Mouse (Mus musculus) kidney, postnatal 14 days (tissue): Measurements from ENCODE around the gene Akt2.
"Not testable (repeated sequence)": the region's sequence is repeated elsewhere in the genome, so short reads cannot be mapped to it uniquely, and the experiment has no call there.

Experiments used
- DNase-seq: peaks from one replicate; pipeline ENCODE4 v3.0.0; 2022; ENCODE audit warnings: mixed read lengths

Akt2 gene

GRCm38 (mm10) chr7:27622234-27622633 lies 30.9 kb downstream of the Akt2 start:
- no peak for DNase-seq

DNA sequence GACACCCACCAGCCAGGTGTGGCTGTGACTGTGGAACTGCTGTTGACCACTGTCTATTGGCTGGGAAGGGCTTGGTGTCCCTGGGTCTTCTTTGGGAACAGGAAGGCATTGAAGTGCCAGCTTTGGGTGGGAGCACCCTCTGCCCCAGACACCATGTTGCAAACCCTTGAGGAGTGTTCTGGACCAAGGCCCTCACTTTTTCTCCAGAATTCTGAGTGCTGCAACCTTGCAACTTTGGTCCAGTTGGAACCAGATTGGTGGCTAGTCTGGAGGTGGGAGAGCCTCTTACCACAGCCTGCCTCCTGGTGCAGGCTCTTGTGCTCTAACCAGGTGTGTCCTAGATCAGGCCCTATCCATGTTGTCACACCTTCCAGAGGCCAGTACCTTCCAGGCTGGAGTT lies 33.6 kb downstream of the Akt2 start:
- no peak for DNase-seq

- no peak for DNase-seq
Observed at GRCm38 (mm10) chr7:27627707-27628106, 36.4 kb downstream of the Akt2 start.

GRCm38 (mm10) chr7:27628190-27628589 lies 36.8 kb downstream of the Akt2 start:
- DNase-seq = no peak

DNA sequence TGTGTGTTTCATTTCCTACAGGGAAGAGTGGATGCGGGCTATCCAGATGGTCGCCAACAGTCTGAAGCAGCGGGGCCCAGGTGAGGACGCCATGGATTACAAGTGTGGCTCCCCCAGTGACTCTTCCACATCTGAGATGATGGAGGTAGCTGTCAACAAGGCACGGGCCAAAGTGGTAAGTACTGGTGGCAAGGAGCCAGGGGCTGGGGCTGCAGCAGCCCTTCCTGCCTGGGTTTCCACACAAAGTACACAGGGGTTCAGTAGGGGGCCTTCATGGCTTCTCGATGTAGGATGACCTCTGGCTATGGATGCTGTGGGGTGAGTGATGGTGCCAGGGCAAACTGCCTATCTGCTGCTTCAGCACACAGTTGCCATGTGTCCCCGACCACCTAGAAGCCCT lies 37.5 kb downstream of the Akt2 start:
- not testable (repeated sequence) for DNase-seq

DNA sequence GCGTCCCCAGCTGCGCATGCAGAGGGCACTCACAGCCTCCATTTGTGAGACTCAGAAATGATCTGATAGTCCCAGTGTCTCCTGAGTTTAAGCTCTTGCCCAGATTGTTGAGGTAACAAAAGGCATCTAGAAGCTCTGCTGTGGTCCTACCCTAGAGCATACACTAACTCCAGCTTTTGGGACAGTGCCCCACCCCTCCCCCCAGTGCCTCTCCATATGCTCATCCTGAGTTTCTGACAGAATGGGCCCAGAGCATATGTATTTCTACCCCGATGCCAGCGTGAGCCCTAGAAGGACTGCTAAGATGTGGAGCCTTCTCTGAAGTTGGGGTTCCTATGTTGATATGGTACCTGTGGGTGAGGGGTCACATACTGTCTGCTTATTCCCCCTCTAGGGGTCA lies 40.1 kb downstream of the Akt2 start:
- no peak for DNase-seq

DNA sequence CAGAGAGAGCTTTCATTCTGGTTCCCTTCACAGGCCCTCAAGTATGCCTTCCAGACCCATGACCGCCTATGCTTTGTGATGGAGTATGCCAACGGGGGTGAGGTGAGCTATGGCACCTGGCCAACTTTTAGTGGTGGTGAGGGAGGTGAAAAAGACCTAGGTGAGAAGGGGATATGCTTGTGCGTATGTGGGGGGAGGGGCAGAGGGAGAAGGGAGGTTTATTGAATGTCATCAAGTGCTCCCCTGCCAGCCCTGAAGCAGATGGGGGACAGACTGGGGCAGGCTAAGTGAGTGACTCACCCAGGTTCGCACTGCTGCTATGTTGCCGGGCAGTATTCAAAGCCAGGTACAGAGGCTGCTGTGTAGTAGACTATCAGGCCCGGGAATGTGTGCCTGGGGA lies 41.8 kb downstream of the Akt2 start:
- no peak for DNase-seq

GRCm38 (mm10) chr7:27634691-27635090 lies 43.3 kb downstream of the Akt2 start:
- DNase-seq = no peak

- not testable (repeated sequence) for DNase-seq
Observed at GRCm38 (mm10) chr7:27635094-27635493, 43.7 kb downstream of the Akt2 start.

DNA sequence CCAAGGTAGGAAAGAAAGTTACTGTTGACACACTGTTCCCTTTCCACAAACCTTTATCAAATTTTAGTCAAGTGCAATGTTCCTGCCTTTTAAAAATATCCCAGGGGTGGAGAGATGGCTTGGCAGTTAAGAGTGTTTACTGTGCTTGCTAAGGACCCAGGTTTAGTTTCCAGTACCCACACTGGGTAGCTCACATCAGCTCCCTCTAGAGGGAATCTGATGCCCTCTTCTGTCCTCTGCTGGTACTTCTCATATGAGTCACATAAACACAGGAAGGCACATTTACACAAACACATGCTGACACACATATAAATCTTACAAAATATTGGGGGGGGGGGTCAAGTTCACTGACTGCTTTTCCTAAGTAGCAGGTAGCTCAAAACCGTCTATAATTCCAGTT lies 53.1 kb downstream of the Akt2 start:
- no peak for DNase-seq

- no peak for DNase-seq
Observed at GRCm38 (mm10) chr7:27646516-27646915, 55.2 kb downstream of the Akt2 start.

- DNase-seq = no peak
Observed at GRCm38 (mm10) chr7:27647281-27648002, 56.1 kb downstream of the Akt2 start.

DNA sequence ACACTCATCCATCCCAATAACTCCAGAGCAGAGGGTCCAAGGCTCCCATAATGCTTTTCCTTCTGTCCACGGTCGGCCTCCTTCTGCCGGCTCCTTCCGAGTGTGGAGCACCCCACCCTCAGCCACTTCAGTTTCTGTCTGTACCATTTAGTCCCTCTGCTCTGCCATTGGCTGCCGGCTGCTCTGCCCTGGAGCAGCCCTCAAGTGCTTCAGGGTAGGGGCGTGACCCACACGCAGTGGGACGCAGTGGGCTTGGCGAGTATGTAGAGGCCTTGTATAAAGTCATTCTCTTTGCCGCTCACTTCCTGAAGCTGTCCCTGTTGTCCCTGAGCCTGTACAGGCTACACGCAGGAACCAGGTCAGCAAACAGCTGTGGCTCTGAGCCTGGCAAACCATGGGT lies 58.4 kb downstream of the Akt2 start:
- DNase-seq = no peak

- DNase-seq = peak; percentile 84
Observed at GRCm38 (mm10) chr7:27650949-27651348, 59.6 kb downstream of the Akt2 start.

DNA sequence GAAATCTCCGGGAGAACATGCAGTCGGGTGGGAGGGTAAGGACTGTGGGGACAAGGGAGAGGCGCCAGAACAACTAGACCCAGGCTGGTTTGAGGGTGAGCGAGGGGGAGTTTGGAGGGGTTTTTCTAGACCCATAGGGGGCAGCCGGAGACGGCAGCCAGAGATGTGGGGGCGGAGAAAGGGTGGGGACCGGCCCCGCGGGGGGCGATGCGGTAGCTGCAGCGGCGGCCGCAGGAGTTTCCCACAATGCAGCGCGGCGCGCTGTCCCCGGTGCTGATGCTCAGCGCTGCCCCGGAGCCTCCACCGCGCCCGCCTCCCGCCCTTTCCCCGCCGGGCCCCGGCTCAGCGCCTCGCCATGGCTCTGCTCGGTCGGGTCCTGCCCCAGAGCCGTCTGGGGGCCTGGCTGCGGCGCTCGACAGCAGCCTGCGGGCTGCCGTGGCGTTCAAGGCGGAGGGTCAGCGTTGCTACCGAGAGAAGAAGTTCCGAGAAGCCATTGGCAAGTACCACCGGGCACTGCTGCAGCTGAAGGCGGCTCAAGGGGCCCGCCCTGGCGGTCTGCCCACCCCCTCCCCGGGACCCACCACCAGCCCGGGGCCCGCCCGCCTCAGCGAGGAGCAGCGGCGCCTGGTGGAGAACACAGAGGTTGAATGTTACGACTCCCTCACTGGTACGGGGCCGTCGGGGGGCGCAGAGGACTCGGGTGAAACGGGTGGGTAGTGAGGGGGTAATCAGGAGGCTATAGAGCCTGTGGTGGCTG lies 62.5 kb downstream of the Akt2 start, which contains the start of gene Ttc9b:
Gene Ttc9b, plus strand, starts transcription at position 235 of the 757 bp plus-strand sequence.
- DNase-seq = peak; percentile 63

GRCm38 (mm10) chr7:27654607-27655276 lies 63.4 kb downstream of the Akt2 start:
- DNase-seq = peak; percentile 14

DNA sequence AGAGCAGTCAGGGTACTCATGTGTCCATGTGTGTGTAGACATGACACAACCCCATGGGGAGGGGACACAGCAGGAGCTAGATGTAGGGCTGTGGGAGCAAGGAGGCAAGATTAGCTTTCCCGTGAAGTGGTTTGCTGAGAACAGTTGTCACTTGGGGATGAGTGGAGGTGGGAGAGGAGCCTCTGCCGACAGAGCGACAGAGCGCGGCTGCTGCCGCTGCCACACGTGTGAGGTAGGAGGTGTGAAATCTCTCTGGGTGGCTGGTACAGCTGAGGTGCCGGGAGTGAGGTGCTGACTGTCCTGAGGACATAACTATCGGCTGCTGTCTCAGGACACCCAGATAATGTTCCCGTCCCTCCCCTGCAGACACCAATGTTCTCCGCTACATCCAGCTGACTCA lies 64.2 kb downstream of the Akt2 start:
- DNase-seq = no peak

DNA sequence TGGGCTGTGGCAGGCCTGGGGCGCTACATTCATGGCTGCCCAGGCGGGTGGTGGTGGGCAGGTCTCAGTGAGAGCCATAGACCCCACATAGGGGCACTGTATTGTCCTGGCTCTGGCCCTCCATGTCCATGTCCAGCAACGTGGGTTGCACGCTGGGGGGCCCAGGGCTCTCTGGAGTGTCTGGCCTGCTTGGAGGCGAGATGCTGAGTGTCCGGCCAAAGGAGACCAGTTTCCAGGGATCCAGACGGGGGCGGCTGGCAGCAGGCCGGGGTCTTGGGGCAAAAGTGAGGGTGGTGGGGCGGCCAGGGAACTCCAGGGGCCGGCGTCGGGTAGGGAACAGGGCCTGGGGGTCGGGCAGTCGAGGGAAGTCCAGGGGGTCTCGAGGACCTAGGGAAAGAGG lies 65.2 kb downstream of the Akt2 start:
- no peak for DNase-seq

- no peak for DNase-seq
Observed at GRCm38 (mm10) chr7:27657824-27658395, 66.6 kb downstream of the Akt2 start.

GRCm38 (mm10) chr7:27658712-27659663 lies 67.6 kb downstream of the Akt2 start:
- no peak for DNase-seq

- DNase-seq = no peak
Observed at GRCm38 (mm10) chr7:27662038-27662437, 70.7 kb downstream of the Akt2 start.

- no peak for DNase-seq
Observed at GRCm38 (mm10) chr7:27673064-27673574, 81.8 kb downstream of the Akt2 start.
